Comparison of ENCODE assay signal across 8 mouse cellular contexts in the genomic region with DNA sequence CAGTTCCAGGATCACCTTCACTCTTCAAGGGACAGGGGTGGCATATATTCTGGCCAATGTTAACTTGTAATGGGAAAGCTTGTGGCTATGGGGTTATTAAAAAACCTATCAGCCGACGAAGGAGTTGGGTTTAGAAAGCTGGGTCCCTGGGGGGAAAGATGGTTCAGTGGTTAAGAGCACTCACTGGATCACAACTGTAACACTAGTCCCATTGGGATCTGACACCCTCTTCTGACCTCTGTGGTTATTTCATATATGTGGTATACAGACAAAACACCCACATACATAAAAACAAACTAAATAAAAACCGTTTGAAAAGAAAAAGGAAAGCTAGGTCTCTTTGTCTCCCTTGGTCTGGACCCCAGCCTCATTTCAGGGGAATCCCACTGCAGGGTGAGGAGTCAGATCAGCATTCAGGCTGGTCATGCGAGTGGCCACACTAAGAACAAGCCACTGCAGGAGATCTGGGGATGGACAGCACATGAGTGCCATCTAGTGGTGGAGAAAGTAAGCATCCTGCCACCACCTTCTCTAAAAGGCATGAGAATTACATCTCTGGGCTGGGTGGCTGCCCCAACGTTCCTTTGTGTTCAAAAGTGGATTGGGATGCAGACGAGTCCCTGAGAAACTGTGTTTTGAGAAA. TPM values are rescaled to one million over a fixed set of nuclear protein-coding genes. Genes with fewer than 3 reads are reported as not detected.
DNase-seq lines count a peak whose midpoint lies in the region; ATAC-seq lines count a peak whose summit lies in the region.

No protein-coding gene starts in this region.

- peak; percentile 19 for DNase-seq in ovary, adult 18-20 months (ENCODE audit: low spot score)
- no peak for DNase-seq in ovary, postnatal 10 days (ENCODE audit: low spot score)
- DNase-seq in cerebellum, postnatal 25 days = peak; percentile 69 to 81
- peak; percentile 49 to 59 for DNase-seq in gastrocnemius, adult 8-10 months (ENCODE audit: low spot score in 2 of 2)
- peak; percentile 80 to 82 for DNase-seq in left cerebral cortex, postnatal 25 days (ENCODE audit: low spot score in 2 of 2)
- DNase-seq in midbrain, embryonic 10.5 days (ENCODE audit: low spot score) = peak; percentile 73
- peak; percentile 59 for DNase-seq in right cerebral cortex, postnatal 4 days

- H3K4me2 ChIP-seq in intestine, embryonic 16.5 days (ENCODE audit: low read depth, low read length) = no peak overlapping the region

- H3K4me1 ChIP-seq in intestine, embryonic 16.5 days (ENCODE audit: control insufficient read depth, insufficient read depth, low read length) = no peaks in the 10 kb centered on the region; the same call in 1 of the 2 replicates
- no peaks in the 10 kb centered on the region for H3K4me1 ChIP-seq in midbrain, embryonic 10.5 days

- H3K4me3 ChIP-seq in intestine, embryonic 16.5 days (ENCODE audit: low read length) = no peak overlapping the region
- H3K4me3 ChIP-seq in midbrain, embryonic 10.5 days = no peak overlapping the region

- no peaks in the 10 kb centered on the region for H3K27me3 ChIP-seq in intestine, embryonic 16.5 days (replicated peaks; ENCODE audit: control insufficient read depth, insufficient read depth, low read length)
- no peaks in the 10 kb centered on the region for H3K27me3 ChIP-seq in midbrain, embryonic 10.5 days (ENCODE audit: low read depth, poor library complexity, severe bottlenecking)

- 30% methylated on average over 6 of the region's 6 CpGs for WGBS in intestine, embryonic 16.5 days
- WGBS in midbrain, embryonic 10.5 days = 34% methylated on average over 6 of the region's 6 CpGs

- H3K9ac ChIP-seq in intestine, embryonic 16.5 days (ENCODE audit: low read depth, low read length) = no peak overlapping the region

- intact Hi-C loops in left cerebral cortex, postnatal 25 days (cut with DNase I) = loop anchor here (2.0 to 5.0 kb wide), 2 partner anchors 65 to 89 kb away; partner anchors contain the start of gene Gh

- H3K27ac ChIP-seq in intestine, embryonic 16.5 days (ENCODE audit: low read length) = no peak overlapping the region
- H3K27ac ChIP-seq in midbrain, embryonic 10.5 days (replicated peaks) = no peak overlapping the region

- no peaks in the 10 kb centered on the region for H3K36me3 ChIP-seq in intestine, embryonic 16.5 days (ENCODE audit: control insufficient read depth, insufficient read depth, low read length)
- no peaks in the 10 kb centered on the region for H3K36me3 ChIP-seq in midbrain, embryonic 10.5 days

- ATAC-seq in intestine, embryonic 16.5 days = peak; percentile 51

- H3K9me3 ChIP-seq in intestine, embryonic 16.5 days (ENCODE audit: control insufficient read depth, low read length) = no peaks in the 10 kb centered on the region
- H3K9me3 ChIP-seq in midbrain, embryonic 10.5 days (replicated peaks) = no peaks in the 10 kb centered on the region

RNA-seq across cellular contexts. Expression of gene Icam2, which starts 3.8 kb away (rescaled TPM):
- total RNA-seq in gastrocnemius, adult 8-10 months (2022) = 1 to 10 TPM; 2.3 to 5.2 (median 4.3) TPM
- 38.3 and 40.5 TPM in 2 replicates for polyA plus RNA-seq in intestine, embryonic 16.5 days (2015; fragmentation: Nextera tagmentation; extraction: Ambion mirVana)
- total RNA-seq in left cerebral cortex, postnatal 25 days (2021) = 1 to 10 TPM; 2.6 to 3.7 TPM
- polyA plus RNA-seq in midbrain, embryonic 10.5 days (2016; fragmentation: Nextera tagmentation; extraction: Ambion mirVana) = 13.4 and 15.0 TPM in 2 replicates

RNA-seq across cellular contexts. Expression of gene Prr29, which starts 26.4 kb away (rescaled TPM):
- total RNA-seq in gastrocnemius, adult 8-10 months (2022) = 1 to 10 TPM; 3.3 to 5.5 (median 4.3) TPM
- polyA plus RNA-seq in intestine, embryonic 16.5 days (2015; fragmentation: Nextera tagmentation; extraction: Ambion mirVana) = 0.53 and 0.54 TPM in 2 replicates
- total RNA-seq in left cerebral cortex, postnatal 25 days (2021) = not detected
- polyA plus RNA-seq in midbrain, embryonic 10.5 days (2016; fragmentation: Nextera tagmentation; extraction: Ambion mirVana) = 0.10 TPM in 1 of 2 replicates, not detected in the other

RNA-seq across cellular contexts. Expression of gene Scn4a, which starts 38.6 kb away (rescaled TPM):
- 100 to 1,000 TPM; 486 to 711 (median 596) TPM for total RNA-seq in gastrocnemius, adult 8-10 months (2022)
- polyA plus RNA-seq in intestine, embryonic 16.5 days (2015; fragmentation: Nextera tagmentation; extraction: Ambion mirVana) = 0.02 TPM in 1 of 2 replicates, not detected in the other
- not detected for total RNA-seq in left cerebral cortex, postnatal 25 days (2021)
- 0.10 and 0.15 TPM in 2 replicates for polyA plus RNA-seq in midbrain, embryonic 10.5 days (2016; fragmentation: Nextera tagmentation; extraction: Ambion mirVana)

Comparison
In these comparisons a context has a peak if more than half of its experiments do, and no peak if none do; other contexts are left out.
1. RNA of gene Scn4a, which starts 38.6 kb away (total RNA-seq): 486 to 711 TPM in gastrocnemius, adult 8-10 months; not detected in left cerebral cortex, postnatal 25 days; every median in the first group is over 100 times any median in the second.